Mouse (Mus musculus) kidney, postnatal 0 days (tissue): ENCODE data around the gene Fam160a1. TPM values are rescaled to one million over a fixed set of nuclear protein-coding genes. Genes with fewer than 3 reads are reported as not detected.

ENCODE experiments used
- ATAC-seq: fragments of 200-750 bp; cut with Nextera tagmentation; replicated peaks from 2 replicates; pipeline ENCODE4 v1.8.0; 2017; ENCODE audit warnings: low read depth, moderate number of reproducible peaks, moderate TSS enrichment, moderate library complexity; ENCODE audit not compliant: low FRiP score
- DNase-seq: peaks from one replicate; pipeline ENCODE4 v3.0.0-alpha.2; 2016; ENCODE audit warnings: low spot score
- H3K27ac ChIP-seq: fragments of 300-500 bp; sonication (generic); 2 replicates; pipeline ENCODE4 v1.5.1; 2014; ENCODE audit warnings: mild to moderate bottlenecking
- H3K27me3 ChIP-seq: fragments of 300-500 bp; sonication (generic); 2 replicates; pipeline ENCODE4 v1.6.1; 2014; ENCODE audit warnings: low read length, mixed read lengths; ENCODE audit not compliant: insufficient read depth
- H3K36me3 ChIP-seq: fragments of 300-500 bp; sonication (generic); 2 replicates; pipeline ENCODE4 v1.6.1; 2014; ENCODE audit warnings: low read length, mixed read lengths; ENCODE audit not compliant: insufficient read depth
- H3K4me1 ChIP-seq: fragments of 300-500 bp; sonication (generic); replicated peaks from 2 replicates; pipeline ENCODE4 v1.6.1; 2014; ENCODE audit warnings: antibody characterized with exemption, low read length, mixed read lengths; ENCODE audit not compliant: insufficient read depth
- H3K4me2 ChIP-seq: fragments of 300-500 bp; sonication (generic); 2 replicates; pipeline ENCODE4 v1.6.1; 2014; ENCODE audit warnings: mild to moderate bottlenecking, low read length, moderate library complexity, mixed read lengths
- H3K4me3 ChIP-seq: fragments of 300-500 bp; sonication (generic); replicated peaks from 2 replicates; pipeline ENCODE4 v1.5.1; 2014; ENCODE audit warnings: low read depth, low read length
- H3K9ac ChIP-seq: fragments of 300-500 bp; sonication (generic); 2 replicates; pipeline ENCODE4 v1.6.1; 2014; ENCODE audit warnings: low read depth, low read length
- H3K9me3 ChIP-seq: fragments of 300-500 bp; sonication (generic); replicated peaks from 2 replicates; pipeline ENCODE4 v1.6.1; 2016; ENCODE audit warnings: low read length, inconsistent platforms, mixed read lengths
- CTCF ChIP-seq: IDR thresholded peaks from 2 replicates; pipeline ENCODE4 v1.5.1; 2016; ENCODE audit warnings: antibody characterized with exemption, low read depth, mild to moderate bottlenecking, moderate library complexity
- WGBS: fragments of 180-500 bp; shearing (Covaris S2); extraction: QIAGEN DNeasy Blood & Tissue Kit; methylation state at CpG from one replicate; pipeline ENCODE4 v1.1.7; 2014; 5-methylcytosine and 5-hydroxymethylcytosine counted together
- polyA plus RNA-seq: library from polyadenylated mRNA; unstranded; fragments of >200 nt; fragmentation: Nextera tagmentation; extraction: Ambion mirVana; gene quantifications from 2 replicates; pipeline ENCODE4 v1.2.1, GENCODE M21; 2015

The Fam160a1 gene
- polyA plus RNA-seq, 1 experiment from 2014 or later: 6.8 TPM

GRCm38 (mm10) chr3:85683618-85684017 is 133.5 kb downstream of the Fam160a1 start:
- no peaks in the 10 kb centered on the region for H3K4me1 ChIP-seq
- H3K27ac ChIP-seq: no peak overlapping the region
- TF ChIP-seq CTCF: no peak
- ATAC-seq (no peak), DNase-seq (no peak)
- WGBS: 89% methylated on average over 5 of the region's 5 CpGs
- H3K4me2 ChIP-seq: no peak overlapping the region
- H3K9ac ChIP-seq: no peak overlapping the region
- H3K36me3 ChIP-seq: no peaks in the 10 kb centered on the region
- H3K9me3 ChIP-seq: no peaks in the 10 kb centered on the region
- no peak overlapping the region for H3K4me3 ChIP-seq
- no peaks in the 10 kb centered on the region for H3K27me3 ChIP-seq

GRCm38 (mm10) chr3:85681136-85681535 is 136.0 kb downstream of the Fam160a1 start:
- Histone ChIP-seq H3K36me3 (no peaks in the 10 kb centered on the region), H3K4me2 (no peak overlapping the region), H3K27ac (no peak overlapping the region), H3K27me3 (no peaks in the 10 kb centered on the region), H3K9ac (no peak overlapping the region), H3K9me3 (no peaks in the 10 kb centered on the region), H3K4me1 (no peaks in the 10 kb centered on the region), H3K4me3 (no peak overlapping the region)
- no peak for TF ChIP-seq CTCF
- WGBS: 90% methylated on average over 7 of the region's 7 CpGs
- DNase-seq: no peak
- ATAC-seq: no peak

- Histone ChIP-seq H3K9me3 (no peaks in the 10 kb centered on the region), H3K27ac (no peak overlapping the region), H3K4me1 (no peaks in the 10 kb centered on the region), H3K9ac (no peak overlapping the region), H3K27me3 (no peaks in the 10 kb centered on the region), H3K36me3 (no peaks in the 10 kb centered on the region), H3K4me3 (no peak overlapping the region), H3K4me2 (no peak overlapping the region)
- no peak for TF ChIP-seq CTCF
- ATAC-seq: no peak
- no peak for DNase-seq
- 89% methylated on average over 5 of the region's 5 CpGs for WGBS
These were observed 137.1 kb downstream of the Fam160a1 start for GRCm38 (mm10) chr3:85679960-85680359.

GRCm38 (mm10) chr3:85679312-85679933 is 137.7 kb downstream of the Fam160a1 start:
- no peak for TF ChIP-seq CTCF
- Histone ChIP-seq H3K4me3 (no peak overlapping the region), H3K27me3 (no peaks in the 10 kb centered on the region), H3K4me2 (no peak overlapping the region), H3K27ac (no peak overlapping the region), H3K4me1 (no peaks in the 10 kb centered on the region), H3K9me3 (no peaks in the 10 kb centered on the region), H3K9ac (no peak overlapping the region), H3K36me3 (no peaks in the 10 kb centered on the region)
- 86% methylated on average over 8 of the region's 8 CpGs for WGBS
- ATAC-seq (no peak), DNase-seq (no peak)

- H3K9ac ChIP-seq: no peak overlapping the region
- H3K4me3 ChIP-seq: no peak overlapping the region
- TF ChIP-seq CTCF: no peak
- H3K9me3 ChIP-seq: no peaks in the 10 kb centered on the region
- no peak overlapping the region for H3K27ac ChIP-seq
- no peaks in the 10 kb centered on the region for H3K27me3 ChIP-seq
- no peak overlapping the region for H3K4me2 ChIP-seq
- WGBS: 73% methylated on average over 3 of the region's 3 CpGs
- DNase-seq (no peak), ATAC-seq (no peak)
- no peaks in the 10 kb centered on the region for H3K4me1 ChIP-seq
- H3K36me3 ChIP-seq: no peaks in the 10 kb centered on the region
These were observed 139.1 kb downstream of the Fam160a1 start for GRCm38 (mm10) chr3:85677952-85678351.

GRCm38 (mm10) chr3:85677133-85677532 is 140.0 kb downstream of the Fam160a1 start:
- no peaks in the 10 kb centered on the region for H3K27me3 ChIP-seq
- no peak overlapping the region for H3K4me3 ChIP-seq
- no peaks in the 10 kb centered on the region for H3K36me3 ChIP-seq
- ATAC-seq (no peak), DNase-seq (no peak)
- no peak overlapping the region for H3K9ac ChIP-seq
- no peaks in the 10 kb centered on the region for H3K9me3 ChIP-seq
- no peak for TF ChIP-seq CTCF
- H3K4me1 ChIP-seq: no peaks in the 10 kb centered on the region
- no peak overlapping the region for H3K4me2 ChIP-seq
- H3K27ac ChIP-seq: no peak overlapping the region
- WGBS: 79% methylated on average over 8 of the region's 8 CpGs

- Histone ChIP-seq H3K9ac (no peak overlapping the region), H3K27ac (no peak overlapping the region), H3K9me3 (no peaks in the 10 kb centered on the region), H3K4me2 (no peak overlapping the region), H3K4me1 (0 out of 2 replicates have a peak, but pooled peaks cover under 1% of the 10 kb centered on the region), H3K27me3 (no peaks in the 10 kb centered on the region), H3K4me3 (no peak overlapping the region), H3K36me3 (no peaks in the 10 kb centered on the region)
- DNase-seq (no peak), ATAC-seq (no peak)
- TF ChIP-seq CTCF: no peak
- 91% methylated on average over 6 of the region's 6 CpGs for WGBS
These were observed 147.2 kb downstream of the Fam160a1 start for GRCm38 (mm10) chr3:85669844-85670243.
